Mouse (Mus musculus): ENCODE data around the gene Idh3g. TPM values are rescaled to one million over a fixed set of nuclear protein-coding genes. Genes with fewer than 3 reads are reported as not detected.

Gene Idh3g
- total RNA-seq (2015; ENCODE audit: low replicate concordance) (74.8 and 98.4 TPM in 2 replicates), total RNA-seq (2017; ENCODE audit: low replicate concordance) (62.6 and 62.9 TPM in 2 replicates)

GRCm38 (mm10) chrX:73786364-73787224 lies at the start of gene Idh3g, which contains the start of gene Ssr4:
TSS of gene Idh3g (minus strand) at chrX:73786897.
TSS of gene Ssr4 (plus strand) at chrX:73787028.
- ATAC-seq (replicated peaks; ENCODE audit: low FRiP score, poor library complexity, severe bottlenecking), result peak; percentile 91

- no peak for ATAC-seq (replicated peaks; ENCODE audit: low FRiP score, poor library complexity, severe bottlenecking)
Measured at GRCm38 (mm10) chrX:73835731-73836130, 49.0 kb upstream of the Idh3g start.

GRCm38 (mm10) chrX:73824185-73825151 lies 37.8 kb upstream of the Idh3g start, which contains the start of gene Pdzd4:
TSS of gene Pdzd4 (minus strand) at chrX:73824969.
- no peak for ATAC-seq (replicated peaks; ENCODE audit: low FRiP score, poor library complexity, severe bottlenecking)

GRCm38 (mm10) chrX:73823747-73824146 lies 37.0 kb upstream of the Idh3g start:
- ATAC-seq (replicated peaks; ENCODE audit: low FRiP score, poor library complexity, severe bottlenecking), result no peak

GRCm38 (mm10) chrX:73816596-73817314 lies 30.1 kb upstream of the Idh3g start:
- ATAC-seq (replicated peaks; ENCODE audit: low FRiP score, poor library complexity, severe bottlenecking), result no peak

GRCm38 (mm10) chrX:73815072-73815471 lies 28.4 kb upstream of the Idh3g start:
- ATAC-seq (replicated peaks; ENCODE audit: low FRiP score, poor library complexity, severe bottlenecking), result no peak

GRCm38 (mm10) chrX:73805814-73806213 lies 19.1 kb upstream of the Idh3g start:
- no peak for ATAC-seq (replicated peaks; ENCODE audit: low FRiP score, poor library complexity, severe bottlenecking)

- ATAC-seq (replicated peaks; ENCODE audit: low FRiP score, poor library complexity, severe bottlenecking), result peak; percentile 77
Measured at GRCm38 (mm10) chrX:73798502-73798901, 11.8 kb upstream of the Idh3g start.

GRCm38 (mm10) chrX:73797511-73797910 lies 10.8 kb upstream of the Idh3g start:
- no peak for ATAC-seq (replicated peaks; ENCODE audit: low FRiP score, poor library complexity, severe bottlenecking)

GRCm38 (mm10) chrX:73793505-73793904 lies 6.8 kb upstream of the Idh3g start:
- ATAC-seq (replicated peaks; ENCODE audit: low FRiP score, poor library complexity, severe bottlenecking), result no peak

- ATAC-seq (replicated peaks; ENCODE audit: low FRiP score, poor library complexity, severe bottlenecking), result no peak
Measured at GRCm38 (mm10) chrX:73793039-73793438, 6.3 kb upstream of the Idh3g start.

- no peak for ATAC-seq (replicated peaks; ENCODE audit: low FRiP score, poor library complexity, severe bottlenecking)
Measured at GRCm38 (mm10) chrX:73788501-73788900, 1.8 kb upstream of the Idh3g start.

- ATAC-seq (replicated peaks; ENCODE audit: low FRiP score, poor library complexity, severe bottlenecking), result peak; percentile 46
Measured at GRCm38 (mm10) chrX:73787225-73787558, 495 bp upstream of the Idh3g start.

- no peak for ATAC-seq (replicated peaks; ENCODE audit: low FRiP score, poor library complexity, severe bottlenecking)
Measured at GRCm38 (mm10) chrX:73785666-73786065, 1.0 kb downstream of the Idh3g start.

- ATAC-seq (replicated peaks; ENCODE audit: low FRiP score, poor library complexity, severe bottlenecking), result no peak
Measured at GRCm38 (mm10) chrX:73782227-73782626, 4.5 kb downstream of the Idh3g start.

GRCm38 (mm10) chrX:73774802-73775483 lies 11.8 kb downstream of the Idh3g start:
- ATAC-seq (replicated peaks; ENCODE audit: low FRiP score, poor library complexity, severe bottlenecking), result no peak

GRCm38 (mm10) chrX:73774168-73774760 lies 12.4 kb downstream of the Idh3g start, which contains the start of gene Srpk3:
TSS of gene Srpk3 (plus strand) at chrX:73774405.
- ATAC-seq (replicated peaks; ENCODE audit: low FRiP score, poor library complexity, severe bottlenecking), result no peak

- ATAC-seq (replicated peaks; ENCODE audit: low FRiP score, poor library complexity, severe bottlenecking), result no peak
Measured at GRCm38 (mm10) chrX:73767267-73767666, 19.4 kb downstream of the Idh3g start.

- ATAC-seq (replicated peaks; ENCODE audit: low FRiP score, poor library complexity, severe bottlenecking), result no peak
Measured at GRCm38 (mm10) chrX:73765311-73765710, 21.4 kb downstream of the Idh3g start.

All from erythroblast, adult 5-6 weeks (primary cell).